14 mouse cellular contexts compared by ENCODE assay signal in the genomic region with DNA sequence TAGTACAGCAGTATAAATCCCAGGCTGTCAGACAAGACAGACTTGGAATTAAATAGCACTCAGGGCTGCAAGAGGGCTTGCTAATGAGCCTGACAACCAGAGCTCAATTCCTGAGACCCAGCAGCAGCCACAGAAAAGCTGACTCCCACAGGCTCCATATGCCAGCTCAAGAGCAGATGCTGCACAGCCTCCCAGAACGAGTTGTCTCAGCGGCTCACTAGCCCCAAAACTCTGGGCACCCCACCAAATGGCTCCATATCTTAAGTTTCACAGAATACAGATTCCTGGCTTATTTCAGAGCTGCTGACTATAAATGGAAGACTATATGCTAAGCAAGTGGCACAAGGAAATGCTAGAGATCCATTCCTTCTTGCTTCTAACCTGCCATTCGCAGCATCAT. TPM values are rescaled to one million over a fixed set of nuclear protein-coding genes. Genes with fewer than 3 reads are reported as not detected.
A peak's percentile ranks its signal among the peaks of the same experiment; 100 is the strongest.
DNase-seq lines count a peak whose midpoint lies in the region.
"Had no signal": no experiment of that assay in that cellular context is flagged by ENCODE, and none has a peak within 500 bp of the region (broad histone marks: within the 10 kb centered on the region; RNA-seq: fewer than 3 reads in every experiment).

No protein-coding gene starts in this region.

- intact Hi-C loops in left cerebral cortex, postnatal 14 days (cut with DNase I) = no loop called here
- intact Hi-C loops in heart, postnatal 10 days (cut with DNase I) = no loop called here

- DNase-seq in layer of hippocampus, adult 11-12 months (ENCODE audit: low spot score) = peak; percentile 89
- DNase-seq in layer of hippocampus, adult 9-10 months (ENCODE audit: low spot score) = no peak
- DNase-seq in layer of hippocampus, adult 8-10 months (ENCODE audit: low spot score in 2 of 2) = peak; percentile 90 to 92
- peak; percentile 85 to 94 for DNase-seq in left cerebral cortex, postnatal 14 days (ENCODE audit: low spot score in 2 of 2)
- DNase-seq in thymus, adult 18-20 months = no peak
- no peak for DNase-seq in kidney, adult 8-10 months
- DNase-seq in kidney, postnatal 36 days = no peak
- DNase-seq in heart, postnatal 10 days = no peak
- DNase-seq: B cell, adult 2 months; cerebellum, adult 2 months; heart, postnatal 36 days; kidney, postnatal 14 days had no signal

RNA-seq across cellular contexts. Expression of gene H2afj, which starts 9.5 kb away (rescaled TPM):
- total RNA-seq in layer of hippocampus, adult 8-10 months (2022) = 10 to 100 TPM; 41.1 to 66.0 (median 50.4) TPM
- 10 to 100 TPM; 65.7 to 66.8 TPM for total RNA-seq in left cerebral cortex, postnatal 14 days (2021)
- 10 to 100 TPM; 35.3 to 42.5 TPM for total RNA-seq in heart, postnatal 10 days (2021)

RNA-seq across cellular contexts. Expression of gene BC049715, which starts 9.9 kb away (rescaled TPM):
- total RNA-seq in layer of hippocampus, adult 8-10 months (2022) = 1 to 10 TPM; 2.3 to 4.3 (median 3.3) TPM
- 1 to 10 TPM; 2.7 to 4.8 TPM for total RNA-seq in left cerebral cortex, postnatal 14 days (2021)
- 1 to 10 TPM; 1.0 to 1.8 TPM for total RNA-seq in heart, postnatal 10 days (2021)

RNA-seq across cellular contexts. Expression of gene Wbp11, which starts 10.5 kb away (rescaled TPM):
- 100 to 1,000 TPM; 115 to 129 (median 123) TPM for total RNA-seq in layer of hippocampus, adult 8-10 months (2022)
- 100 to 1,000 TPM; 120 to 128 TPM for total RNA-seq in left cerebral cortex, postnatal 14 days (2021)
- 10 to 100 TPM; 79.6 to 85.0 TPM for total RNA-seq in heart, postnatal 10 days (2021)

RNA-seq across cellular contexts. Expression of gene Hist4h4, which starts 13.3 kb away (rescaled TPM):
- total RNA-seq in layer of hippocampus, adult 8-10 months (2022) = 10 to 100 TPM in 2 of 4 experiments, 1 to 10 TPM in 2; 9.3 to 12.4 (median 10.3) TPM
- 10 to 100 TPM in 1 of 2 experiments, 1 to 10 TPM in 1; 7.9 to 10.4 TPM for total RNA-seq in left cerebral cortex, postnatal 14 days (2021)
- total RNA-seq in heart, postnatal 10 days (2021) = 10 to 100 TPM; 20.5 to 22.3 TPM

RNA-seq across cellular contexts. Expression of gene Smco3, which starts 17.7 kb away (rescaled TPM):
- total RNA-seq in layer of hippocampus, adult 8-10 months (2022) = 10 to 100 TPM in 2 of 4 experiments, 1 to 10 TPM in 2; 7.3 to 13.2 (median 10.2) TPM
- total RNA-seq in left cerebral cortex, postnatal 14 days (2021) = 1 to 10 TPM; 2.1 to 4.2 TPM
- under 1 TPM; 0.17 TPM for total RNA-seq in heart, postnatal 10 days (2021)
- total RNA-seq: heart, adult 8-10 months; heart, postnatal 36 days; MEL had no signal

Comparison
In these comparisons a context has a peak if more than half of its experiments do, and no peak if none do; other contexts are left out.
1. DNase-seq: peak in layer of hippocampus, adult 11-12 months (single experiment), layer of hippocampus, adult 8-10 months (2 of 2) and left cerebral cortex, postnatal 14 days (2 of 2); none in layer of hippocampus, adult 9-10 months (single experiment), thymus, adult 18-20 months (0 of 2), kidney, adult 8-10 months (0 of 2), kidney, postnatal 36 days (0 of 2) and heart, postnatal 10 days (0 of 2).